Mouse (Mus musculus) gastrocnemius, postnatal 4 days (tissue): ENCODE results near the gene Plekha6. TPM values are rescaled to one million over a fixed set of nuclear protein-coding genes. Genes with fewer than 3 reads are reported as not detected.

ENCODE experiments used
- DNase-seq, 2 experiments: peaks; one replicate each; pipeline ENCODE4 v3.0.0; 2021 to 2022; ENCODE audit warnings: low spot score in 2 of 2, mixed read lengths in 2 of 2
- total RNA-seq, 2 experiments: library from RNA; stranded (reverse); gene quantifications; 2 replicates each; pipeline ENCODE4 v1.2.3; 2021

Plekha6 gene
- total RNA-seq, 2 experiments from 2014 or later = 12.6 to 14.4 TPM

GRCm38 (mm10) chr1:133239121-133239812 lies 75.3 kb downstream of the Plekha6 start:
- no peak for DNase-seq

- DNase-seq = no peak
Measured at GRCm38 (mm10) chr1:133239813-133240160, 75.8 kb downstream of the Plekha6 start.

- DNase-seq = peak in 1 of 2 experiments; percentile 45
Measured at GRCm38 (mm10) chr1:133240881-133241280, 76.9 kb downstream of the Plekha6 start.

- no peak for DNase-seq
Measured at GRCm38 (mm10) chr1:133244668-133245067, 80.7 kb downstream of the Plekha6 start.

GRCm38 (mm10) chr1:133245690-133246619 lies 81.9 kb downstream of the Plekha6 start:
- DNase-seq = no peak

GRCm38 (mm10) chr1:133247189-133247588 lies 83.2 kb downstream of the Plekha6 start:
- DNase-seq = no peak

- no peak for DNase-seq
Measured at GRCm38 (mm10) chr1:133250761-133251160, 86.8 kb downstream of the Plekha6 start.

GRCm38 (mm10) chr1:133251625-133252034 lies 87.6 kb downstream of the Plekha6 start:
- DNase-seq = no peak

GRCm38 (mm10) chr1:133252251-133252650 lies 88.2 kb downstream of the Plekha6 start:
- no peak for DNase-seq

- no peak for DNase-seq
Measured at GRCm38 (mm10) chr1:133252801-133253531, 89.0 kb downstream of the Plekha6 start.

- no peak for DNase-seq
Measured at GRCm38 (mm10) chr1:133253532-133253866, 89.5 kb downstream of the Plekha6 start.

- no peak for DNase-seq
Measured at GRCm38 (mm10) chr1:133254226-133254625, 90.2 kb downstream of the Plekha6 start.

GRCm38 (mm10) chr1:133254856-133255764 lies 91.1 kb downstream of the Plekha6 start:
- no peak for DNase-seq

- no peak for DNase-seq
Measured at GRCm38 (mm10) chr1:133255776-133256175, 91.8 kb downstream of the Plekha6 start.

GRCm38 (mm10) chr1:133256347-133256746 lies 92.3 kb downstream of the Plekha6 start:
- no peak for DNase-seq

- DNase-seq = no peak
Measured at GRCm38 (mm10) chr1:133258694-133259093, 94.7 kb downstream of the Plekha6 start.

- DNase-seq = no peak
Measured at GRCm38 (mm10) chr1:133262628-133263027, 98.6 kb downstream of the Plekha6 start.

- DNase-seq = no peak
Measured at GRCm38 (mm10) chr1:133263134-133263533, 99.1 kb downstream of the Plekha6 start.

GRCm38 (mm10) chr1:133264367-133264766 lies 100.4 kb downstream of the Plekha6 start:
- DNase-seq = no peak

- no peak for DNase-seq
Measured at GRCm38 (mm10) chr1:133265114-133265766, 101.2 kb downstream of the Plekha6 start.
